Mouse (Mus musculus): ENCODE data around the gene Urah. TPM values are rescaled to one million over a fixed set of nuclear protein-coding genes. Genes with fewer than 3 reads are reported as not detected.

The Urah gene
- polyA plus RNA-seq, 1 experiment: not detected

GRCm38 (mm10) chr7:140847755-140848580 is 13.2 kb downstream of the Urah start, which contains the start of gene Odf3:
TSS of gene Odf3 (plus strand) at chr7:140847805.
- Histone ChIP-seq H3K27me3 (ENCODE audit: control insufficient read depth) (peaks cover 5% of the 10 kb centered on the region), H3K9me3 (ENCODE audit: control insufficient read depth, low read length) (no peaks in the 10 kb centered on the region), H3K36me3 (ENCODE audit: control insufficient read depth) (peaks cover 20% of the 10 kb centered on the region), H3K4me1 (ENCODE audit: control insufficient read depth) (peaks cover 3% of the 10 kb centered on the region), H3K4me3 (replicated peaks) (no peak within 1 kb of the TSS)
- no peak for TF ChIP-seq GATA1 (IDR thresholded peaks at IDR 0.05; ENCODE audit: low read length)
- no peak for TF ChIP-seq TAL1 (IDR thresholded peaks at IDR 0.05; ENCODE audit: low read length)

DNA sequence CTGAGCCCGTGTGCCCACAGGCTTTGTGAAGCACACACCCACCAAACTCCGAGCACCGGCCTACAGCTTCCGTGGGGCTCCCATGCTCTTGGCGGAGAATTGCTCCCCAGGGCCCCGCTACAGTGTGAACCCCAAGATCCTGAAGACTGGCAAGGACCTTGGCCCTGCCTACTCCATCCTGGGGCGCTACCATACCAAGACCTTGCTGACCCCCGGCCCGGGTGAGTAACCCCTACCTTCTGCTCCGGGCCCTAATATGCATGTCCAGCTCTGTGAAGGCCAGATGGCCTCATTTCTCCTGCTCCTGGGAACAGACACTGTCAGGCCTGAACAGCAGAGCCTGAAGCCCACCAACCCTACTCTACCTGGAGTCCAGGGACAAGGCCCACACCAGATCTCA is 13.8 kb downstream of the Urah start:
- TF ChIP-seq GATA1 (IDR thresholded peaks at IDR 0.05; ENCODE audit: low read length) (no peak), TAL1 (IDR thresholded peaks at IDR 0.05; ENCODE audit: low read length) (no peak)
- Histone ChIP-seq H3K4me3 (replicated peaks) (no peak overlapping the region), H3K27me3 (ENCODE audit: control insufficient read depth) (peaks cover 5% of the 10 kb centered on the region), H3K4me1 (ENCODE audit: control insufficient read depth) (peaks cover 4% of the 10 kb centered on the region), H3K36me3 (ENCODE audit: control insufficient read depth) (peaks cover 26% of the 10 kb centered on the region), H3K9me3 (ENCODE audit: control insufficient read depth, low read length) (no peaks in the 10 kb centered on the region)

GRCm38 (mm10) chr7:140851916-140852315 is 17.1 kb downstream of the Urah start:
- no peaks in the 10 kb centered on the region for H3K27me3 ChIP-seq (ENCODE audit: control insufficient read depth)
- peaks cover 29% of the 10 kb centered on the region for H3K4me1 ChIP-seq (ENCODE audit: control insufficient read depth)
- H3K9me3 ChIP-seq (ENCODE audit: control insufficient read depth, low read length): no peaks in the 10 kb centered on the region
- no peak overlapping the region for H3K4me3 ChIP-seq (replicated peaks)
- TF ChIP-seq TAL1 (IDR thresholded peaks at IDR 0.05; ENCODE audit: low read length): no peak
- no peak for TF ChIP-seq GATA1 (IDR thresholded peaks at IDR 0.05; ENCODE audit: low read length)
- peaks cover 43% of the 10 kb centered on the region for H3K36me3 ChIP-seq (ENCODE audit: control insufficient read depth)

- peaks cover 48% of the 10 kb centered on the region for H3K36me3 ChIP-seq (ENCODE audit: control insufficient read depth)
- no peak for TF ChIP-seq TAL1 (IDR thresholded peaks at IDR 0.05; ENCODE audit: low read length)
- no peak for TF ChIP-seq GATA1 (IDR thresholded peaks at IDR 0.05; ENCODE audit: low read length)
- H3K27me3 ChIP-seq (ENCODE audit: control insufficient read depth): no peaks in the 10 kb centered on the region
- H3K9me3 ChIP-seq (ENCODE audit: control insufficient read depth, low read length): no peaks in the 10 kb centered on the region
- H3K4me3 ChIP-seq (replicated peaks): no peak overlapping the region
- peaks cover 40% of the 10 kb centered on the region for H3K4me1 ChIP-seq (ENCODE audit: control insufficient read depth)
These were observed 18.6 kb downstream of the Urah start for GRCm38 (mm10) chr7:140853386-140853785.

DNA sequence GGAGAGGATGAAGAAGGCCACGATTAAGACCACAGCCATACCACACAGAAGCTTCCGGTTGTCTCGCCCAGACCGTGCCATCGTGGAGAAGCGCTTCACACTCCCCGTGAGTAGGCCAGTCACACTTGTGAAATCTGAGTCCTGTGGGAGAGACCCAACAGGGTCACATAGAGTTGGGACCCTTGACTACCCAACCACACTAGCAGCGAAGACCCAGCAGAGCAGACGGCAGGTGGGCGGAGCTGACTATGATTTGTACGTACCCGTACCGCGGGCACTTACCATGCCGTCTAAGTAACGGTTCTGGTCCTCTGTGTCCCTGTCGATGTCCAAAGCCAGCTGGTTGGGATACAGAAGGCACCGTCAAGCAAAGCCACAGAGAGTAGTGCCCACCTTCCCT is 19.7 kb downstream of the Urah start:
- Histone ChIP-seq H3K9me3 (ENCODE audit: control insufficient read depth, low read length) (no peaks in the 10 kb centered on the region), H3K27me3 (ENCODE audit: control insufficient read depth) (no peaks in the 10 kb centered on the region), H3K4me3 (replicated peaks) (peak overlapping the region; percentile 79), H3K36me3 (ENCODE audit: control insufficient read depth) (peaks cover 59% of the 10 kb centered on the region), H3K4me1 (ENCODE audit: control insufficient read depth) (peaks cover 51% of the 10 kb centered on the region)
- TF ChIP-seq GATA1 (IDR thresholded peaks at IDR 0.05; ENCODE audit: low read length) (no peak), TAL1 (IDR thresholded peaks at IDR 0.05; ENCODE audit: low read length) (no peak)

DNA sequence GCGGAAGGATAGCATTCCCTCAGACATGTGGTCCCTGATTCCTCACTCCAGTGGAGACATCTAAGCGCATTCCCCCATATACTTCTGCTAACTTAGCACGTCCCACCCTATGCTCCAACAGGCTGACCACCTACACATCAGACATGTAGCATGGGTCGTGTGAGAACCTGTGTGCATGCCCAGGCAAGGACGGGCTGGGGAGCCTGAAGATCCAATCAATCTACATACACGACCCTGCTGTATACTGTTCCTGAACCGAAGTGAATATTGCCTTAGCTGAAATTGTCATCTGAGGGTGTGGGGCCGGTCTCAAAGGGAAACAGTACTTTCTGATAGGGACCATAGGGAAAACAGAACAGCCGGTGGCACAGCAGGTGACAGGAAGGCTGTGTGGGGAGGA is 20.4 kb downstream of the Urah start:
- Histone ChIP-seq H3K36me3 (ENCODE audit: control insufficient read depth) (peaks cover 66% of the 10 kb centered on the region), H3K9me3 (ENCODE audit: control insufficient read depth, low read length) (no peaks in the 10 kb centered on the region), H3K27me3 (ENCODE audit: control insufficient read depth) (no peaks in the 10 kb centered on the region), H3K4me3 (replicated peaks) (peak overlapping the region; percentile 79), H3K4me1 (ENCODE audit: control insufficient read depth) (peaks cover 53% of the 10 kb centered on the region)
- no peak for TF ChIP-seq GATA1 (IDR thresholded peaks at IDR 0.05; ENCODE audit: low read length)
- TF ChIP-seq TAL1 (IDR thresholded peaks at IDR 0.05; ENCODE audit: low read length): no peak

GRCm38 (mm10) chr7:140855860-140856784 is 21.3 kb downstream of the Urah start, which contains the start of gene Gm45785:
TSS of gene Gm45785 (minus strand) at chr7:140856331.
- Histone ChIP-seq H3K27me3 (ENCODE audit: control insufficient read depth) (no peaks in the 10 kb centered on the region), H3K36me3 (ENCODE audit: control insufficient read depth) (peaks cover 72% of the 10 kb centered on the region), H3K9me3 (ENCODE audit: control insufficient read depth, low read length) (no peaks in the 10 kb centered on the region), H3K4me1 (ENCODE audit: control insufficient read depth) (peaks cover 53% of the 10 kb centered on the region), H3K4me3 (replicated peaks) (peak within 1 kb of the TSS; percentile 79)
- TF ChIP-seq TAL1 (IDR thresholded peaks at IDR 0.05; ENCODE audit: low read length): no peak
- no peak for TF ChIP-seq GATA1 (IDR thresholded peaks at IDR 0.05; ENCODE audit: low read length)

GRCm38 (mm10) chr7:140856785-140857549 is 22.1 kb downstream of the Urah start, which contains the start of gene Ric8a:
TSS of gene Ric8a (plus strand) at chr7:140856957.
- TF ChIP-seq TAL1 (IDR thresholded peaks at IDR 0.05; ENCODE audit: low read length): no peak
- TF ChIP-seq GATA1 (IDR thresholded peaks at IDR 0.05; ENCODE audit: low read length): no peak
- Histone ChIP-seq H3K4me1 (ENCODE audit: control insufficient read depth) (peaks cover 53% of the 10 kb centered on the region), H3K36me3 (ENCODE audit: control insufficient read depth) (peaks cover 74% of the 10 kb centered on the region), H3K27me3 (ENCODE audit: control insufficient read depth) (no peaks in the 10 kb centered on the region), H3K4me3 (replicated peaks) (peak within 1 kb of the TSS; percentile 79), H3K9me3 (ENCODE audit: control insufficient read depth, low read length) (no peaks in the 10 kb centered on the region)

All from erythroblast, embryonic 14.5 days (primary cell).